Mouse (Mus musculus): ENCODE measurements around the gene Hydin. TPM values are rescaled to one million over a fixed set of nuclear protein-coding genes. Genes with fewer than 3 reads are reported as not detected.

Gene Hydin
- polyA plus RNA-seq, 1 experiment from 2014 or later: 0.16 TPM

GRCm38 (mm10) chr8:110404516-110404915 lies 137.7 kb downstream of the Hydin start:
- no peak overlapping the region for H3K4me2 ChIP-seq (replicated peaks)
- WGBS: 85% methylated on average over 3 of the region's 3 CpGs
- no peaks in the 10 kb centered on the region for H3K4me1 ChIP-seq
- no peak overlapping the region for H3K27ac ChIP-seq
- H3K27me3 ChIP-seq (replicated peaks): no peaks in the 10 kb centered on the region
- no peak overlapping the region for H3K4me3 ChIP-seq
- H3K9ac ChIP-seq: no peak overlapping the region
- ATAC-seq (ENCODE audit: low FRiP score, low read depth): no peak
- H3K36me3 ChIP-seq: no peaks in the 10 kb centered on the region
- no peaks in the 10 kb centered on the region for H3K9me3 ChIP-seq

- no peak for ATAC-seq (ENCODE audit: low FRiP score, low read depth)
- Histone ChIP-seq H3K27ac (no peak overlapping the region), H3K9ac (no peak overlapping the region), H3K4me3 (no peak overlapping the region), H3K4me1 (0 out of 2 replicates have a peak, but pooled peaks cover 5% of the 10 kb centered on the region), H3K36me3 (no peaks in the 10 kb centered on the region), H3K4me2 (replicated peaks) (no peak overlapping the region), H3K9me3 (no peaks in the 10 kb centered on the region), H3K27me3 (replicated peaks) (no peaks in the 10 kb centered on the region)
- WGBS: 68% methylated on average over 4 of the region's 4 CpGs
Measured at GRCm38 (mm10) chr8:110415121-110415520, 148.3 kb downstream of the Hydin start.

- 92% methylated on average over 3 of the region's 3 CpGs for WGBS
- H3K27me3 ChIP-seq (replicated peaks): no peaks in the 10 kb centered on the region
- no peak overlapping the region for H3K9ac ChIP-seq
- no peak overlapping the region for H3K27ac ChIP-seq
- no peaks in the 10 kb centered on the region for H3K9me3 ChIP-seq
- no peak overlapping the region for H3K4me3 ChIP-seq
- no peak for ATAC-seq (ENCODE audit: low FRiP score, low read depth)
- no peak overlapping the region for H3K4me2 ChIP-seq (replicated peaks)
- 0 out of 2 replicates have a peak, but pooled peaks cover 5% of the 10 kb centered on the region for H3K4me1 ChIP-seq
- H3K36me3 ChIP-seq: no peaks in the 10 kb centered on the region
Measured at GRCm38 (mm10) chr8:110416931-110417330, 150.2 kb downstream of the Hydin start.

- ATAC-seq (ENCODE audit: low FRiP score, low read depth): no peak
- WGBS: 98% methylated on average over 7 of the region's 7 CpGs
- Histone ChIP-seq H3K36me3 (no peaks in the 10 kb centered on the region), H3K4me1 (0 out of 2 replicates have a peak, but pooled peaks cover 5% of the 10 kb centered on the region), H3K4me2 (replicated peaks) (no peak overlapping the region), H3K9me3 (no peaks in the 10 kb centered on the region), H3K27ac (no peak overlapping the region), H3K27me3 (replicated peaks) (no peaks in the 10 kb centered on the region), H3K4me3 (no peak overlapping the region), H3K9ac (no peak overlapping the region)
Measured at GRCm38 (mm10) chr8:110417801-110418200, 151.0 kb downstream of the Hydin start.

GRCm38 (mm10) chr8:110419711-110420110 lies 152.9 kb downstream of the Hydin start:
- ATAC-seq (ENCODE audit: low FRiP score, low read depth): no peak
- H3K36me3 ChIP-seq: no peaks in the 10 kb centered on the region
- H3K9me3 ChIP-seq: no peaks in the 10 kb centered on the region
- H3K4me1 ChIP-seq: no peaks in the 10 kb centered on the region
- WGBS: 89% methylated on average over 5 of the region's 5 CpGs
- H3K4me3 ChIP-seq: no peak overlapping the region
- H3K4me2 ChIP-seq (replicated peaks): no peak overlapping the region
- no peak overlapping the region for H3K9ac ChIP-seq
- no peaks in the 10 kb centered on the region for H3K27me3 ChIP-seq (replicated peaks)
- H3K27ac ChIP-seq: no peak overlapping the region

GRCm38 (mm10) chr8:110420221-110420620 lies 153.4 kb downstream of the Hydin start:
- 91% methylated on average over 3 of the region's 3 CpGs for WGBS
- H3K9ac ChIP-seq: no peak overlapping the region
- no peak overlapping the region for H3K4me3 ChIP-seq
- H3K27me3 ChIP-seq (replicated peaks): no peaks in the 10 kb centered on the region
- H3K36me3 ChIP-seq: no peaks in the 10 kb centered on the region
- H3K27ac ChIP-seq: no peak overlapping the region
- ATAC-seq (ENCODE audit: low FRiP score, low read depth): no peak
- H3K9me3 ChIP-seq: no peaks in the 10 kb centered on the region
- H3K4me1 ChIP-seq: no peaks in the 10 kb centered on the region
- no peak overlapping the region for H3K4me2 ChIP-seq (replicated peaks)

GRCm38 (mm10) chr8:110424146-110424545 lies 157.4 kb downstream of the Hydin start:
- Histone ChIP-seq H3K4me1 (no peaks in the 10 kb centered on the region), H3K27me3 (replicated peaks) (no peaks in the 10 kb centered on the region), H3K4me2 (replicated peaks) (no peak overlapping the region), H3K4me3 (no peak overlapping the region), H3K9me3 (no peaks in the 10 kb centered on the region), H3K27ac (no peak overlapping the region), H3K36me3 (no peaks in the 10 kb centered on the region), H3K9ac (no peak overlapping the region)
- 88% methylated on average over 8 of the region's 8 CpGs for WGBS
- ATAC-seq (ENCODE audit: low FRiP score, low read depth): no peak

GRCm38 (mm10) chr8:110431340-110431739 lies 164.6 kb downstream of the Hydin start:
- H3K9ac ChIP-seq: no peak overlapping the region
- no peaks in the 10 kb centered on the region for H3K27me3 ChIP-seq (replicated peaks)
- 84% methylated on average over 3 of the region's 3 CpGs for WGBS
- H3K4me2 ChIP-seq (replicated peaks): no peak overlapping the region
- no peaks in the 10 kb centered on the region for H3K9me3 ChIP-seq
- H3K36me3 ChIP-seq: no peaks in the 10 kb centered on the region
- no peak overlapping the region for H3K27ac ChIP-seq
- H3K4me3 ChIP-seq: no peak overlapping the region
- ATAC-seq (ENCODE audit: low FRiP score, low read depth): no peak
- no peaks in the 10 kb centered on the region for H3K4me1 ChIP-seq

- ATAC-seq (ENCODE audit: low FRiP score, low read depth): no peak
- Histone ChIP-seq H3K4me3 (no peak overlapping the region), H3K4me1 (0 out of 2 replicates have a peak, but pooled peaks cover 4% of the 10 kb centered on the region), H3K4me2 (replicated peaks) (0 out of 2 replicates have a peak overlapping the region, but pooled peaks have one; percentile 3), H3K27me3 (replicated peaks) (no peaks in the 10 kb centered on the region), H3K9ac (no peak overlapping the region), H3K36me3 (no peaks in the 10 kb centered on the region), H3K9me3 (no peaks in the 10 kb centered on the region), H3K27ac (no peak overlapping the region)
- WGBS: 74% methylated on average over 4 of the region's 4 CpGs
Measured at GRCm38 (mm10) chr8:110440528-110440927, 173.8 kb downstream of the Hydin start.

- H3K27ac ChIP-seq: no peak overlapping the region
- H3K9ac ChIP-seq: no peak overlapping the region
- no peaks in the 10 kb centered on the region for H3K27me3 ChIP-seq (replicated peaks)
- no peak overlapping the region for H3K4me2 ChIP-seq (replicated peaks)
- WGBS: 72% methylated on average over 2 of the region's 2 CpGs
- ATAC-seq (ENCODE audit: low FRiP score, low read depth): no peak
- no peaks in the 10 kb centered on the region for H3K9me3 ChIP-seq
- 0 out of 2 replicates have a peak, but pooled peaks cover 4% of the 10 kb centered on the region for H3K4me1 ChIP-seq
- no peak overlapping the region for H3K4me3 ChIP-seq
- no peaks in the 10 kb centered on the region for H3K36me3 ChIP-seq
Measured at GRCm38 (mm10) chr8:110444276-110444675, 177.5 kb downstream of the Hydin start.

GRCm38 (mm10) chr8:110450463-110450862 lies 183.7 kb downstream of the Hydin start:
- WGBS: 88% methylated on average over 6 of the region's 6 CpGs
- ATAC-seq (ENCODE audit: low FRiP score, low read depth): no peak

GRCm38 (mm10) chr8:110454466-110454865 lies 187.7 kb downstream of the Hydin start:
- Histone ChIP-seq H3K27ac (no peak overlapping the region), H3K4me2 (replicated peaks) (no peak overlapping the region), H3K4me1 (no peaks in the 10 kb centered on the region), H3K9me3 (no peaks in the 10 kb centered on the region), H3K27me3 (replicated peaks) (no peaks in the 10 kb centered on the region), H3K36me3 (no peaks in the 10 kb centered on the region), H3K4me3 (no peak overlapping the region), H3K9ac (no peak overlapping the region)
- no peak for ATAC-seq (ENCODE audit: low FRiP score, low read depth)
- WGBS: 88% methylated on average over 4 of the region's 4 CpGs

More at GRCm38 (mm10) chr8:110450463-110450862, 183.7 kb downstream of the Hydin start:
- no peak overlapping the region for H3K27ac ChIP-seq
- no peak overlapping the region for H3K4me3 ChIP-seq
- H3K36me3 ChIP-seq: no peaks in the 10 kb centered on the region
- H3K9me3 ChIP-seq: no peaks in the 10 kb centered on the region
- H3K27me3 ChIP-seq (replicated peaks): no peaks in the 10 kb centered on the region
- no peak overlapping the region for H3K9ac ChIP-seq
- no peaks in the 10 kb centered on the region for H3K4me1 ChIP-seq
- H3K4me2 ChIP-seq (replicated peaks): no peak overlapping the region

GRCm38 (mm10) chr8:110457424-110457823 lies 190.6 kb downstream of the Hydin start:
- Histone ChIP-seq H3K4me3 (no peak overlapping the region), H3K9ac (no peak overlapping the region), H3K4me1 (no peaks in the 10 kb centered on the region), H3K27ac (no peak overlapping the region), H3K36me3 (no peaks in the 10 kb centered on the region), H3K27me3 (replicated peaks) (no peaks in the 10 kb centered on the region), H3K4me2 (replicated peaks) (no peak overlapping the region), H3K9me3 (no peaks in the 10 kb centered on the region)
- ATAC-seq (ENCODE audit: low FRiP score, low read depth): no peak
- 87% methylated on average over 4 of the region's 4 CpGs for WGBS

Measured in neural tube, embryonic 12.5 days (tissue).